Mouse (Mus musculus): ENCODE results near the gene Tmem150a.

Gene Tmem150a

DNA sequence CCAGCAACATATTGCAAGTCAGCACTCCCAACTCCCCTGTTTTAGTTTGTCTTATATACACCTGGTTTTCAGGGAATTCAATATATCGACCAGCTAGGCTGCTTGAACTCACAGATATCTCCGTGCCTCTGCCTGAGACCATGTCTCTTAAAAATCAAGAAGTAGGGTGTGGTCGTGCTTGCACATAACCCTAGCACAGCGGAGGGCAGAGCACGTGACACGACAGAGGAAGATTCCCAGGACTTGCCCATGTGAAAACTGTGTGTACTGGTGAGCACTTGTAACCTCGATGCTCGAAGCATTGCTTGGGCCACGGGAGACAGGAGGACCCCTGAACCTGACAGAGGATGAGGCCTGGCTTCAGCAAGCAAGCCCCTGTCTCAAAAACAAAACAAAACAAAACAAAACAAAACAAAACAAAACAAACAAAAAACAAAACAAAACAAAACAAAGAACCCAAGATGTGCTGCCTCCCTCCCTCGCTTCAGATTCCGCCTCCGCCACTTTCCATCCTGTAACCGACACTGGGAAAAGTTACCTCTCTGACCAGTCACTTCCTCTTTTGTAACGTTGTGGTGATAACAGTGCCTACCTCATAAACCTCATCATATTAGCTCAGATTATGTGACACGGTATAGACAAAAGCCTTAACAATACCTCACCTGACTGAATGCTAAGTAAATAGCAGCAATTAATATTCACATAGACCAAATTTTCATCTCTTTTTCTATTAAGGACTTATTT lies 19.7 kb downstream of the Tmem150a start:
- no peak for DNase-seq

DNA sequence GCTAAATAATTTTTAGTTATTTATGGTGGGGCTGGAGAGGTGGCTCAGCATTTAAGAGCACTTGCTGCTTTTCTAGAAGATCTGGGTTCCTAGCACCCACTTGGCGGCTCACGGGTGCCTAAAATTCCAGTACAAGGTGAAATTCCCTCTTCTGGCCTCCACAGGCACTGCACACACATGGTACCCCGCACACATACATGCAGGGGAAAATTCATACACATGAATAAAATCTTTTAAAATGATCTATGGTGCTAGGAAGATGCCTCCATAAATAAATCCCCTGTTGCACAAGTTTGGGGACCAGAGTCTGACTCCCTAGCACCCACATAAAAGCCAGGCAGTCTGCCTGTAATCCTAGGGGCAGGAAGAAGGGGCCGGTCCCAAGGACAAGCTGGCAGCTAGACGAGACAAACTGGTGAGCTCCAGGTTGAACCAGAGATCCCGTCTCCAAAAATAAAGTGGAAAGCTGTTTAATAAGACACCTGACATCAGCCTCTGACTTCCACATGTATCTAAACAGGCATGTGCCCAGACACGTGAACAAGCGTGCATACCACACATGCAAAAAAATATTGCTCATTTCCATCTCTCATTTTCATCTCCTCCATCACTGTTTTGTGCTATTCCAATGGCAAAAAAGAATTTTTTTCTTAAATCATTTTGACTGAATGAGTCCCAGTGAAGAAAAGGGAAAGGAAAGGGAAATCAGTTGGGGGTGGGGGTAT lies 23.4 kb downstream of the Tmem150a start:
- no peak for DNase-seq

DNA sequence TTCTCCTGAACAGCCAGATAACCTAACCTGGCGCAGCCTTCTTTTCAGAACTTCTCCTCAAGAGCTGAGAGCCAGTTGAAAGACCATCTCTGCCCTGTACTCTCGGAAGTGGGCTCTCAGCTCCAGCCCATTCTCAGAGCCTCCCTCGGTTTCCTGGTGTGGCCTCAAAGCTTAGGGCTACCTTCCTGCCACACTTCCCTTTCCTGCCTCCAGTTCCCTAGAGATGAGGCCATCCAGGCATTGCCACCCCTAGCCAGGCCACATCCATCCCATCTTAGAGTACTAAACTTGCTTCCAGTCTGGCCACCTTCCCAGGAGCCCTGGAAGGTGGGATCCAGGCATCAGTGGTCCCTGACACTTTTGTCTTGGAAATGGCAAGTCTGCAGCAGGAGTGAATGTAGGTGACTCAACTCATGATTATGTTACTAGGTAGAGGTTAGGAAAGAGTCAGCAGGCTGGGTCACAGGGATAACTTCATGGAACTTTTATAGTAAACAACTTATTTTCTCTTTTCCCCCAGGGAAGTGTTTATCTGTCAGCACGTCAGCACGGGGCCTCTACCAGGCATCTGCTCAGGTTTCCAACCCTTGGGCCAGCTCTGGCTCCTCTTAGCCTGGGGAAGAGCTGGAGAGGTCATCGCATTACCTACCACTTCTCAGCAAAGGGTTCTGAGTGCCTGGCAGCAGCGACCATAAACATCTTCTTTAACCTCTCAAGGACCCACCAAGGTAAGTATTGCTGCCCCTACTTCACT lies 24.3 kb downstream of the Tmem150a start:
- DNase-seq = no peak

- DNase-seq = peak; percentile 23 to 55
Observed at GRCm38 (mm10) chr6:72380131-72380770, 25.0 kb downstream of the Tmem150a start, which contains the start of gene Vamp5. Gene Vamp5 (minus strand): TSS chr6:72380468.

GRCm38 (mm10) chr6:72382494-72382893 lies 27.2 kb downstream of the Tmem150a start:
- no peak for DNase-seq

GRCm38 (mm10) chr6:72383142-72383820 lies 28.0 kb downstream of the Tmem150a start:
- no peak for DNase-seq

- DNase-seq = no peak
Observed at GRCm38 (mm10) chr6:72383952-72384351, 28.7 kb downstream of the Tmem150a start.

GRCm38 (mm10) chr6:72385258-72385657 lies 30.0 kb downstream of the Tmem150a start:
- no peak for DNase-seq

DNA sequence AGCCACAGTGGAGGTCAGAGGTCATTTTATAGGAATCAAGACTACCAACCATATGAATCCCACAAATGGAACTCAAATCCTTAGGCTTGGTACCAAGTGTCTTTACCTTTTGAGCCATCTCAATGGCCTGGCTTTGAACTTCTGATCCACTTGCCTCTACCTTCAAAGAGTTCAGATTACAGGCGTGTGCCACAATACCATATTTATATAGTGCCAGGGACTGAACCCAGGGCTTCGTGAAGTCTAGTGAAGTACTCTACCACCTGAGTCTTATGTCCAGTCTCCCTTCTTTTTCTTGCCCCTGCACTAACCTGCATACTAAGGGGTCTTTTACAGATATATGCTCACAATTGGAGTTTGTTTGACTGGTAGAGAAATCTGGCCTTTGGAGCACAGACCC lies 31.3 kb downstream of the Tmem150a start:
- no peak for DNase-seq

GRCm38 (mm10) chr6:72387816-72388215 lies 32.6 kb downstream of the Tmem150a start:
- no peak for DNase-seq

GRCm38 (mm10) chr6:72388266-72388665 lies 33.0 kb downstream of the Tmem150a start:
- DNase-seq = no peak

DNA sequence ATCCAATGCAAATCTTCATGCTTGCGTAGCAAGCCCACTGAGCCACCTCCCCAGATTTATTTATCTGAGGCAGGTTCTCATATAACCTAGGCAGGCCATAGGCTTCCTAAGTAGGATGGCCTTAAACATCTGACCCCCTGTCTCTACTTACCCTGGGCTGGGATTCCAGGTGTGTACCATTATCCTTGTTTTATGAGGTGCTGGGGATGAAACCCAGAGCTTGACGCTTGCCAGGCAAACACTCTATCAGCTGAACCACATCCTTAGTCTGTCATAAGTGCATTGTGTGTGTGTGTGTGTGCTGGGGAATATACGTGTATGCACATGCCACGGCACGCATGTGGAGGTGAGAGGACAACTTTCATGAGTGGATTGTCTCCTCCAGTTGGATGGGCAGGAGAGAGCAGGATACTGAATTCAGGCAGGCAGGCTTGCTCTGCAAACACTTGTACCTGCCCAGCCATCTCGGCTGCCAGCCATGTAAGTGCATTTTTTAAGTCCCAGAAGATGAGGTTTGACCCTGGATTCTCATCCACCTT lies 33.6 kb downstream of the Tmem150a start:
- no peak for DNase-seq

DNA sequence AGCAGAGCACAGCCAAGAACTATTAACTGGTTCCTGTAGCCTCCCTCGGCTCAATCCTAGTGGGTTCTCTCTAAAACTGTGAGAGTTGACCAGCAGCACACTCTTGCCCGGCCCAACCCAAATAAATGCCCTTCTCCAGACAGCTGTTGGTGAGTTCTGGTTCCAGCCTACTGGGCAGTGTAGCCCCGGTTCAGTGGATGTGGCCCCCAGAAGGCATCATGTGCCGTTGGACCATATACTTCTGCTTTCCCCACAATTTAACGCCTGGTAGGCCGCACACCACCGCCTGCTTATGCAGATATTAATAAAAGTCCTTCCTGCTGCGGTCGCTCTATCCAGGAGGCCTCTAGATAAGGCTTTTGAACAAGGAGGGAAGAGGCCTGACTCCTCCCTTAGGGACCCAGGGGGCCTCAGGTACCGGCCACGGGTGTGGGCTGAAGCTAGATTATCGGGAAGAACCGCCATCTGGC lies 34.3 kb downstream of the Tmem150a start:
- peak in 1 of 2 experiments; percentile 60 for DNase-seq

DNA sequence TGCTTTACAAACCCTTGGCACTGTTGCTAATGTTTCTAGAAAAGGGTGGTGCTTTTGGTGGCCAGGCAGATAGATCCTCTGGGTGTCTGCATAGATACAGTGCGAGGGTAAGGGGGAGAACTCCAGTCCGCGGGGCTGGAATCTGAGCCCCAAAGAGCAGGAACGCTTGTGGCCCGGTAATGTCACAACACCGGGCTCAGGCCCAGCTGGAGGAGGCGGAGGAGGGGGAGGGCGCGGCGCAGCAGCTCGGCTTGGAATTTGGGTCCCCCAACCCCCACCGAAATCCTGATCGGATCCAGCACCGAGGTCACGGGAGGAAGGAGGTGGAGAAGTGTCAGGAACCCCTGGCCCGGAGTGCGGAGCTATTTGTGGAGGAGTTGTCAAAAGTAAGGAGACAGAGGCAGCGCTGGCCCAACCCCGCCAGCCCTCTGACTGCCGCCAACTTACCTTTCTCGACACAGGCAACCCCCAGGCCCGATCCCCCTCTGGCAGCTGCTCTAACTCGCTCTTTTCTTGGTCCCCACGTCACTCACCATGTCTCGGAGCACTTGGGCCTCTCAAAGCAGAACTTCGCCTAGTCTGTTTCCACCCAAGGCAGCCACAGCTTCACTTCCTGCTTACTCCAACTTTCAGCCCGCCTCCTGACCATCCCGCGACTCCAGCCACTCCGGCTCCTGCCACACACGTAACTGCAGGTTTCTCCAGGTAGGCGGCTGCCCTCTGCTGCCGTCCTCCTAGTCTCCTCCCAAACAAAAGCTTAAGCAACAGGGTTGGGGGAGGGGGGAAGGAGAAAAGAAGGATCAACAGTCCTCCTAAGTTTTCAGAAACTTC lies 34.9 kb downstream of the Tmem150a start, which contains the start of gene Vamp8:
Gene Vamp8, minus strand, starts transcription at position 763 of the 831 bp plus-strand sequence.
- peak; percentile 70 to 72 for DNase-seq

DNA sequence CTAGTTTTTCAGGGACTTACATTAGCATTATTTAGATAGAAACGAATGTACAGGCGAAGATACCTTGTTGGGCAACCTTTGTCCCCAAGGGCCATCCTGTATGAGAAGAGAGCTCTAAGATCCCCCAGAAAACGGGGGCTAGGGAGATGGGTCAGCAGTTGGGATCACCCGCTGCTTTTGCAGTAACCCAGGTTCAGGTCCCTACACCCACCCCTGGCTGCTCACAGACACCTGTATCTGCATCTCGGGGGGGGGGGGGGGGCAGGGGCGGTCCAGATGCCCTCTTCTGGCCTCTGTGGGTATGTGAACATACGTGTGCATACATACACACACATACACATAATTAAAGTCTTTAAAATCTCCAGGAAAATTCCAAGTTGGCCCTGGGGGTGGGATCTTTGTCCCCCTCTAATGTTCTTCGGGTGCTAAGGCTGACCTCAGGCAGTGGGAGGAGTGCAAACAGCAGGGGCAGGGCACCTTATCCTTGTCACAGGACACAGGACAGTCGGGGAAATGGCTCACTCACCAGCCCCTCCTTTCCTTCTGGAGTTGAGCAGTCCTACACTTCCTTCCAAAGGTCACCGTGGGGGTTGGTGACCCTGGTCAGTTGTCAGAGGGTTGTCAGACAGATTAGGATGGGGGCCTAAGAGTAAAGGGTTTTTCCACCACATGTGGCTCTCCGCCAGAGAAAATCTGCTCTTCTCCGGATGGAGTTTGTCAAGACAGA lies 35.7 kb downstream of the Tmem150a start:
- peak in 1 of 2 experiments; percentile 19 for DNase-seq

DNA sequence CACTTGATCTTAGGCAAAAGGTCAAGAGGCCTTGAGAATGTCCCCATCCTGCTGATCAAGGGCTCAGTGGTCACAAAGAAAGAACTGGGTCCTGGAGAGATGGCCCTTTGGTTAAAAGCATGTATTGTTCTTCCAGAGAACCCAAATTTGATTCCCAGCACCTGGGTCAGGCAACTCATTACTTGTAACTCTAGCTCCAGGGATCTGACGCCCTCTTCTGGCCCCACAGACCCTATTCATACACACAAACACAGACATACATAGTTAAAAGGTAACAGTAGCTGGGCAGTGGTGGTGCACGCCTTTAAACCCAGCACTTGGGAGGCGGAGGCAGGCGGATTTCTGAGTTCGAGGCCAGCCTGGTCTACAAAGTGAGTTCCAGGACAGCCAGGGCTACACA lies 37.1 kb downstream of the Tmem150a start:
- no peak for DNase-seq

- no peak for DNase-seq
Observed at GRCm38 (mm10) chr6:72396837-72397251, 41.6 kb downstream of the Tmem150a start.

- DNase-seq = no peak
Observed at GRCm38 (mm10) chr6:72399967-72400366, 44.7 kb downstream of the Tmem150a start.

DNA sequence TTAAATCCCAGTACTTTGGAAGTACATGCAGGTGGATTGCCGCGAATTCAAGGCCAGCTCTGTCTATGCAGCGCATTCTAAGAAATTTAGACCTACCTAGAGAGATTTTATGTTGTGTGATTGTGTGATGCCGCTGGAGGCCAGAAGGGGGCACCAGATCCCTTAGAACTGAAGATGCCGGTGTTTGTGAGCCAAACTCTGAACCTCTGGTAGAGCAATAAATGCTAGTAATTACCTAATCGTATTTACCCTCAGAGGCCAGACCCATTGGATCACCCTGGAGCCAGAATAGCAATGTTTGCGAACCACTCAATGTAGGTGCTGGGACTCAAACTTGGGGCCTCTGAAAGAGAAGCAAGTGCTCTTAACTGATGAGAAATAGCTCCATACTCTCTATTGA lies 46.6 kb downstream of the Tmem150a start:
- DNase-seq = peak; percentile 76 to 84

DNA sequence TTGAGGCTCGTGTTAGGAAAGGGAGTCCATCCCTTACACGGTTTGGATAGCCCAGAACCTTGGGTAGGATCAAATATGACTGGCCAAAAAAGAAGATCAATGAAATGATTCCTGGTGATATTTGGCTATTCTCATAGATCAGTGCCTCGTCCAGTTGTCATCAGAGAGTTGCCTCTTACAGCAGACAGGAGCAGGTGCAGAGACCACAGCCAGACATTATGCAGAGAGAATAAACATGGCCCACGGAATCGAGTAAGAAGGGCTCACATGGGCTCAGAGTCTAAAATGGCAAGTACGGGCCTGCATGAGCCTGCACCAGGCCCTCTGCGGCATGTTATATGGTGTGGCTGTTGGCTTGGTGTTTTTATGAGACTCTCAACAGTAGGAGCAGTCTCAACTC lies 50.1 kb downstream of the Tmem150a start:
- no peak for DNase-seq

All from cerebellum, postnatal 25 days (tissue).